Mouse (Mus musculus): ENCODE data around the gene Lmbr1. TPM values are rescaled to one million over a fixed set of nuclear protein-coding genes. Genes with fewer than 3 reads are reported as not detected.
A peak's percentile ranks its signal among the peaks of the same experiment; 100 is the strongest.

Lmbr1 gene
- total and polyA plus RNA-seq, 3 experiments, result not detected

GRCm38 (mm10) chr5:29289703-29290102 lies 88.5 kb downstream of the Lmbr1 start:
- H3K27me3 ChIP-seq (replicated peaks), result no peaks in the 10 kb centered on the region
- H3K9ac ChIP-seq (ENCODE audit: insufficient read depth, low read depth), result no peak overlapping the region
- peak overlapping the region; percentile 37; the same call in 1 of the 2 replicates for H3K4me2 ChIP-seq (ENCODE audit: insufficient read depth, low read depth, poor library complexity, severe bottlenecking)
- peak; percentile 74 for TF ChIP-seq MXI1 (IDR thresholded peaks at IDR 0.05; ENCODE audit: low read depth, low read length)
- no peak for TF ChIP-seq KAT2A (IDR thresholded peaks at IDR 0.05; ENCODE audit: insufficient replicate concordance, low read length)
- TF ChIP-seq ZKSCAN1 (IDR thresholded peaks at IDR 0.05; ENCODE audit: borderline replicate concordance, low read depth, low read length), result no peak
- 0 out of 2 replicates have a peak, but pooled peaks have one; percentile 5 for TF ChIP-seq MAFK (IDR thresholded peaks at IDR 0.05; ENCODE audit: insufficient replicate concordance, low read length)
- 0 out of 2 replicates have a peak, but pooled peaks have one; percentile 8 for TF ChIP-seq JUND (conservative IDR thresholded peaks at IDR 0.05; ENCODE audit: low read depth, low read length)
- TF ChIP-seq SIN3A (IDR thresholded peaks at IDR 0.05; ENCODE audit: low read length), result no peak
- 0 out of 2 replicates have a peak, but pooled peaks have one; percentile 35 for TF ChIP-seq EP300 (IDR thresholded peaks at IDR 0.05; ENCODE audit: low read length)
- TF ChIP-seq MYC (IDR thresholded peaks at IDR 0.05; ENCODE audit: low read depth, low read length), result peak; percentile 71
- 0 out of 2 replicates have a peak, but pooled peaks have one; percentile 10 for TF ChIP-seq ETS1 (conservative IDR thresholded peaks at IDR 0.05; ENCODE audit: low read depth, low read length)
- no peak for TF ChIP-seq GABPA (IDR thresholded peaks at IDR 0.05; ENCODE audit: insufficient replicate concordance, low read depth, low read length)
- TF ChIP-seq ELF1 (IDR thresholded peaks at IDR 0.05; ENCODE audit: low read depth, low read length), result no peak
- TF ChIP-seq HCFC1 (IDR thresholded peaks at IDR 0.05; ENCODE audit: low read depth, low read length), result no peak
- peak; percentile 73 for TF ChIP-seq BHLHE40 (IDR thresholded peaks at IDR 0.05; ENCODE audit: low read depth, low read length)
- TF ChIP-seq ZNF384 (IDR thresholded peaks at IDR 0.05; ENCODE audit: low read depth, low read length), result no peak
- 0 out of 2 replicates have a peak, but pooled peaks have one; percentile 17 for TF ChIP-seq TBP (conservative IDR thresholded peaks at IDR 0.05; ENCODE audit: low read depth, low read length)
- peak; percentile 90 for TF ChIP-seq MAX (IDR thresholded peaks at IDR 0.05; ENCODE audit: low read length)
- peak; percentile 17 for TF ChIP-seq USF1 (IDR thresholded peaks at IDR 0.05; ENCODE audit: low read depth, low read length)
- no peak for TF ChIP-seq RCOR1 (conservative IDR thresholded peaks at IDR 0.05; ENCODE audit: low read depth, low read length)
- H3K79me2 ChIP-seq (replicated peaks; ENCODE audit: control insufficient read depth, extremely low read depth, insufficient read depth, poor library complexity, severe bottlenecking), result no peaks in the 10 kb centered on the region
- in situ Hi-C loops (cut with MboI; ENCODE audit: low pct_ligation_motif_present, low pct_unique_long_range_greater_than_20kb, low sequenced_read_pairs), result loop anchor here (25.0 kb wide), 2 partner anchors 377 to 827 kb away; partner anchors contain the start of gene Shh
- H3K9me3 ChIP-seq (replicated peaks; ENCODE audit: low read length), result no peaks in the 10 kb centered on the region
- no peaks in the 10 kb centered on the region for H3K36me3 ChIP-seq (replicated peaks in 1 of 2; ENCODE audit: control insufficient read depth in 1 of 2, insufficient read depth in 1 of 2, low read length in 1 of 2)
- H3K4me3 ChIP-seq (replicated peaks in 1 of 3; ENCODE audit: low read depth in 2 of 3, low read length in 2 of 3, poor library complexity in 1 of 3), result no peak overlapping the region
- dilution Hi-C loops (cut with MboI; ENCODE audit: extremely low pct_ligation_motif_present, extremely low pct_unique_long_range_greater_than_20kb, low sequenced_read_pairs), result no loop called here
- peaks cover 7 to 21% of the 10 kb centered on the region in 2 experiments for H3K4me1 ChIP-seq (ENCODE audit: control insufficient read depth in 1 of 2, insufficient read depth in 2 of 2)
- peak; percentile 82 for DNase-seq (ENCODE audit: extremely low read depth)
- no peak overlapping the region for H3K27ac ChIP-seq (ENCODE audit: insufficient read depth, low read depth)

GRCm38 (mm10) chr5:29281081-29281480 lies 97.1 kb downstream of the Lmbr1 start:
- no peak for DNase-seq (ENCODE audit: extremely low read depth)
- Histone ChIP-seq H3K4me2 (ENCODE audit: insufficient read depth, low read depth, poor library complexity, severe bottlenecking) (no peak overlapping the region), H3K4me3 (replicated peaks in 1 of 3; ENCODE audit: low read depth in 2 of 3, low read length in 2 of 3, poor library complexity in 1 of 3) (no peak overlapping the region), H3K9me3 (replicated peaks; ENCODE audit: low read length) (no peaks in the 10 kb centered on the region), H3K27me3 (replicated peaks) (no peaks in the 10 kb centered on the region), H3K79me2 (replicated peaks; ENCODE audit: control insufficient read depth, extremely low read depth, insufficient read depth, poor library complexity, severe bottlenecking) (no peaks in the 10 kb centered on the region), H3K4me1 (ENCODE audit: control insufficient read depth in 1 of 2, insufficient read depth in 2 of 2) (peaks cover 0 to 6% of the 10 kb centered on the region in 2 experiments; a peak in 2 of 4 replicates), H3K36me3 (replicated peaks in 1 of 2; ENCODE audit: control insufficient read depth in 1 of 2, insufficient read depth in 1 of 2, low read length in 1 of 2) (no peaks in the 10 kb centered on the region), H3K27ac (ENCODE audit: insufficient read depth, low read depth) (no peak overlapping the region), H3K9ac (ENCODE audit: insufficient read depth, low read depth) (no peak overlapping the region)
- in situ Hi-C loops (cut with MboI; ENCODE audit: low pct_ligation_motif_present, low pct_unique_long_range_greater_than_20kb, low sequenced_read_pairs) (loop anchor here (25.0 kb wide), 2 partner anchors 369 to 819 kb away; partner anchors contain the start of gene Shh), dilution Hi-C loops (cut with MboI; ENCODE audit: extremely low pct_ligation_motif_present, extremely low pct_unique_long_range_greater_than_20kb, low sequenced_read_pairs) (no loop called here)
- TF ChIP-seq MXI1 (IDR thresholded peaks at IDR 0.05; ENCODE audit: low read depth, low read length) (no peak), CTCF (conservative IDR thresholded peaks at IDR 0.05 in 1 of 2, IDR thresholded peaks at IDR 0.05 in 1 of 2; ENCODE audit: low read depth in 2 of 2, low read length in 2 of 2) (no peak), E2F4 (IDR thresholded peaks at IDR 0.05; ENCODE audit: insufficient replicate concordance, low read depth, low read length) (no peak), ETS1 (conservative IDR thresholded peaks at IDR 0.05; ENCODE audit: low read depth, low read length) (no peak), SMC3 (IDR thresholded peaks at IDR 0.05; ENCODE audit: low read depth, low read length) (no peak), POLR2A (IDR thresholded peaks at IDR 0.05; ENCODE audit: low read depth, low read length) (no peak), EP300 (IDR thresholded peaks at IDR 0.05; ENCODE audit: low read length) (no peak)

Measured in CH12.LX (cell line).